Mouse (Mus musculus) forebrain, embryonic 13.5 days (tissue): ENCODE measurements around the gene Plbd1. TPM values are rescaled to one million over a fixed set of nuclear protein-coding genes. Genes with fewer than 3 reads are reported as not detected.

ENCODE experiments used
- ATAC-seq: fragments of 200-750 bp; cut with Nextera tagmentation; 2 replicates; pipeline ENCODE4 v1.8.0; 2017
- H3K27ac ChIP-seq: fragments of 300-500 bp; sonication (generic); 2 replicates; pipeline ENCODE4 v1.5.1; 2015; ENCODE audit warnings: inconsistent platforms, mild to moderate bottlenecking, moderate library complexity
- H3K27me3 ChIP-seq: fragments of 300-500 bp; sonication (generic); 2 replicates; pipeline ENCODE4 v1.6.1; 2015; ENCODE audit warnings: mild to moderate bottlenecking, inconsistent platforms
- H3K36me3 ChIP-seq: fragments of 300-500 bp; sonication (generic); 2 replicates; pipeline ENCODE4 v1.6.1; 2015; ENCODE audit warnings: mild to moderate bottlenecking, inconsistent platforms; ENCODE audit not compliant: poor library complexity, severe bottlenecking
- H3K4me1 ChIP-seq: fragments of 300-500 bp; sonication (generic); 2 replicates; pipeline ENCODE4 v1.6.1; 2015; ENCODE audit warnings: inconsistent platforms
- H3K4me2 ChIP-seq: fragments of 300-500 bp; sonication (generic); 2 replicates; pipeline ENCODE4 v1.6.1; 2015; ENCODE audit warnings: inconsistent platforms, mild to moderate bottlenecking, moderate library complexity
- H3K4me3 ChIP-seq: fragments of 300-500 bp; sonication (generic); 2 replicates; pipeline ENCODE4 v1.5.1; 2015; ENCODE audit warnings: mild to moderate bottlenecking, inconsistent platforms
- H3K9ac ChIP-seq: fragments of 300-500 bp; sonication (generic); 2 replicates; pipeline ENCODE4 v1.6.1; 2015; ENCODE audit warnings: mild to moderate bottlenecking, inconsistent platforms
- H3K9me3 ChIP-seq: fragments of 300-500 bp; sonication (generic); replicated peaks from 2 replicates; pipeline ENCODE4 v1.6.1; 2016; ENCODE audit warnings: inconsistent platforms
- WGBS: fragments of 180-500 bp; shearing (Covaris S2); methylation state at CpG from one replicate; pipeline ENCODE4 v1.1.7; 2015; 5-methylcytosine and 5-hydroxymethylcytosine counted together
- polyA plus RNA-seq: library from polyadenylated mRNA; unstranded; fragments of >200 nt; fragmentation: Nextera tagmentation; extraction: Ambion mirVana; gene quantifications from 2 replicates; pipeline ENCODE4 v1.2.1, GENCODE M21; 2015

Gene Plbd1
- polyA plus RNA-seq, 1 experiment from 2014 or later = 0.28 TPM

- Histone ChIP-seq H3K4me1 (no peaks in the 10 kb centered on the region), H3K4me2 (no peak overlapping the region), H3K27ac (no peak overlapping the region), H3K36me3 (no peaks in the 10 kb centered on the region), H3K9ac (no peak overlapping the region), H3K9me3 (no peaks in the 10 kb centered on the region), H3K27me3 (no peaks in the 10 kb centered on the region), H3K4me3 (no peak overlapping the region)
- no peak for ATAC-seq
- WGBS = 86% methylated on average over 7 of the region's 7 CpGs
These were observed 10.7 kb upstream of the Plbd1 start for GRCm38 (mm10) chr6:136672467-136672866.

- Histone ChIP-seq H3K27ac (no peak overlapping the region), H3K36me3 (no peaks in the 10 kb centered on the region), H3K4me3 (no peak overlapping the region), H3K4me1 (no peaks in the 10 kb centered on the region), H3K9ac (no peak overlapping the region), H3K27me3 (no peaks in the 10 kb centered on the region), H3K9me3 (no peaks in the 10 kb centered on the region), H3K4me2 (no peak overlapping the region)
- no peak for ATAC-seq
- 49% methylated on average over 5 of the region's 5 CpGs for WGBS
These were observed 7.5 kb upstream of the Plbd1 start for GRCm38 (mm10) chr6:136669274-136669673.

- WGBS = 65% methylated on average over 14 of the region's 14 CpGs
- Histone ChIP-seq H3K36me3 (no peaks in the 10 kb centered on the region), H3K9ac (no peak overlapping the region), H3K4me1 (no peaks in the 10 kb centered on the region), H3K4me2 (no peak overlapping the region), H3K9me3 (no peaks in the 10 kb centered on the region), H3K27ac (no peak overlapping the region), H3K27me3 (peaks cover 6% of the 10 kb centered on the region; the same call in 1 of the 2 replicates), H3K4me3 (no peak overlapping the region)
- ATAC-seq = no peak
These were observed 6.7 kb upstream of the Plbd1 start for GRCm38 (mm10) chr6:136668266-136668986.

- Histone ChIP-seq H3K36me3 (no peaks in the 10 kb centered on the region), H3K27me3 (peaks cover 40% of the 10 kb centered on the region), H3K9me3 (no peaks in the 10 kb centered on the region), H3K4me2 (no peak overlapping the region), H3K9ac (no peak overlapping the region), H3K4me3 (0 out of 2 replicates have a peak overlapping the region, but pooled peaks have one; percentile 34), H3K4me1 (peaks cover 10% of the 10 kb centered on the region), H3K27ac (no peak overlapping the region)
- ATAC-seq = no peak
- 20% methylated on average over 11 of the region's 11 CpGs for WGBS
These were observed 335 bp upstream of the Plbd1 start for GRCm38 (mm10) chr6:136662063-136662462.

- H3K4me1 ChIP-seq = peaks cover 10% of the 10 kb centered on the region
- no peak overlapping the region for H3K27ac ChIP-seq
- WGBS = 12% methylated on average over 34 of the region's 34 CpGs
- H3K27me3 ChIP-seq = peaks cover 40% of the 10 kb centered on the region
- H3K4me2 ChIP-seq = peak overlapping the region; percentile 60
- peak overlapping the region; percentile 48; the same call in 1 of the 2 replicates for H3K9ac ChIP-seq
- no peaks in the 10 kb centered on the region for H3K9me3 ChIP-seq
- H3K4me3 ChIP-seq = peak overlapping the region; percentile 34
- ATAC-seq = 0 out of 2 replicates have a peak, but pooled peaks have one; percentile 27
- no peaks in the 10 kb centered on the region for H3K36me3 ChIP-seq
These were observed 660 bp downstream of the Plbd1 start for GRCm38 (mm10) chr6:136660831-136661705.

GRCm38 (mm10) chr6:136659226-136659625 lies 2.5 kb downstream of the Plbd1 start:
- H3K27me3 ChIP-seq = peaks cover 40% of the 10 kb centered on the region
- no peak overlapping the region for H3K9ac ChIP-seq
- no peak overlapping the region for H3K27ac ChIP-seq
- 92% methylated on average over 9 of the region's 9 CpGs for WGBS
- peaks cover 10% of the 10 kb centered on the region for H3K4me1 ChIP-seq
- H3K4me3 ChIP-seq = no peak overlapping the region
- H3K36me3 ChIP-seq = no peaks in the 10 kb centered on the region
- H3K4me2 ChIP-seq = no peak overlapping the region
- no peak for ATAC-seq
- no peaks in the 10 kb centered on the region for H3K9me3 ChIP-seq

GRCm38 (mm10) chr6:136658303-136658702 lies 3.4 kb downstream of the Plbd1 start:
- H3K4me3 ChIP-seq = no peak overlapping the region
- peaks cover 10% of the 10 kb centered on the region for H3K4me1 ChIP-seq
- WGBS = 94% methylated on average over 4 of the region's 4 CpGs
- no peaks in the 10 kb centered on the region for H3K9me3 ChIP-seq
- no peaks in the 10 kb centered on the region for H3K36me3 ChIP-seq
- no peak for ATAC-seq
- H3K9ac ChIP-seq = no peak overlapping the region
- no peak overlapping the region for H3K27ac ChIP-seq
- peaks cover 33% of the 10 kb centered on the region for H3K27me3 ChIP-seq
- no peak overlapping the region for H3K4me2 ChIP-seq

GRCm38 (mm10) chr6:136655786-136656185 lies 5.9 kb downstream of the Plbd1 start:
- H3K4me2 ChIP-seq = no peak overlapping the region
- H3K27me3 ChIP-seq = peaks cover 11% of the 10 kb centered on the region
- H3K36me3 ChIP-seq = no peaks in the 10 kb centered on the region
- 75% methylated on average over 11 of the region's 11 CpGs for WGBS
- H3K4me3 ChIP-seq = no peak overlapping the region
- H3K4me1 ChIP-seq = no peaks in the 10 kb centered on the region
- H3K27ac ChIP-seq = no peak overlapping the region
- no peak overlapping the region for H3K9ac ChIP-seq
- no peaks in the 10 kb centered on the region for H3K9me3 ChIP-seq
- ATAC-seq = no peak

- Histone ChIP-seq H3K36me3 (no peaks in the 10 kb centered on the region), H3K27me3 (no peaks in the 10 kb centered on the region), H3K4me3 (no peak overlapping the region), H3K27ac (no peak overlapping the region), H3K9me3 (no peaks in the 10 kb centered on the region), H3K4me1 (no peaks in the 10 kb centered on the region), H3K9ac (no peak overlapping the region), H3K4me2 (no peak overlapping the region)
- no peak for ATAC-seq
- WGBS = 94% methylated on average over 19 of the region's 20 CpGs
These were observed 7.3 kb downstream of the Plbd1 start for GRCm38 (mm10) chr6:136654470-136654869.

GRCm38 (mm10) chr6:136653331-136653730 lies 8.4 kb downstream of the Plbd1 start:
- H3K9me3 ChIP-seq = no peaks in the 10 kb centered on the region
- H3K4me3 ChIP-seq = no peak overlapping the region
- 76% methylated on average over 5 of the region's 5 CpGs for WGBS
- no peak overlapping the region for H3K27ac ChIP-seq
- H3K4me1 ChIP-seq = no peaks in the 10 kb centered on the region
- ATAC-seq = no peak
- H3K9ac ChIP-seq = no peak overlapping the region
- H3K4me2 ChIP-seq = no peak overlapping the region
- no peaks in the 10 kb centered on the region for H3K36me3 ChIP-seq
- no peaks in the 10 kb centered on the region for H3K27me3 ChIP-seq

GRCm38 (mm10) chr6:136650664-136651063 lies 11.1 kb downstream of the Plbd1 start:
- H3K9ac ChIP-seq = no peak overlapping the region
- no peaks in the 10 kb centered on the region for H3K27me3 ChIP-seq
- H3K4me3 ChIP-seq = no peak overlapping the region
- H3K27ac ChIP-seq = no peak overlapping the region
- 94% methylated on average over 8 of the region's 8 CpGs for WGBS
- H3K9me3 ChIP-seq = no peaks in the 10 kb centered on the region
- H3K36me3 ChIP-seq = no peaks in the 10 kb centered on the region
- ATAC-seq = no peak
- H3K4me2 ChIP-seq = no peak overlapping the region
- H3K4me1 ChIP-seq = peaks cover 7% of the 10 kb centered on the region

- H3K36me3 ChIP-seq = no peaks in the 10 kb centered on the region
- 0 out of 2 replicates have a peak, but pooled peaks cover 3% of the 10 kb centered on the region for H3K9me3 ChIP-seq
- no peak overlapping the region for H3K9ac ChIP-seq
- no peak for ATAC-seq
- 81% methylated on average over 10 of the region's 10 CpGs for WGBS
- H3K27me3 ChIP-seq = no peaks in the 10 kb centered on the region
- no peak overlapping the region for H3K4me3 ChIP-seq
- no peak overlapping the region for H3K4me2 ChIP-seq
- peaks cover 11% of the 10 kb centered on the region for H3K4me1 ChIP-seq
- H3K27ac ChIP-seq = no peak overlapping the region
These were observed 14.3 kb downstream of the Plbd1 start for GRCm38 (mm10) chr6:136647455-136647861.
